Mouse (Mus musculus) monocyte, adult 5-6 weeks (primary cell): Measurements from ENCODE around the gene Gm11444. TPM values are rescaled to one million over a fixed set of nuclear protein-coding genes. Genes with fewer than 3 reads are reported as not detected.

ENCODE experiments used
- total RNA-seq: library from RNA; stranded (forward); fragments of 200-1000, 200-491, 200-594 nt; gene quantifications from 3 replicates; pipeline ENCODE4 v1.2.3, GENCODE M21; 2017

The Gm11444 gene
- total RNA-seq, 1 experiment from 2014 or later = not detected

Other genes starting within 250 kb of the Gm11444 start
- gene Tbx2, start 17.8 kb downstream of the Gm11444 start, total RNA-seq = 0.19 to 0.95 TPM (median 0.21 TPM) in 3 replicates
- gene Tbx4, start 36.1 kb upstream of the Gm11444 start, total RNA-seq = not detected in 3 replicates